In the genomic region with DNA sequence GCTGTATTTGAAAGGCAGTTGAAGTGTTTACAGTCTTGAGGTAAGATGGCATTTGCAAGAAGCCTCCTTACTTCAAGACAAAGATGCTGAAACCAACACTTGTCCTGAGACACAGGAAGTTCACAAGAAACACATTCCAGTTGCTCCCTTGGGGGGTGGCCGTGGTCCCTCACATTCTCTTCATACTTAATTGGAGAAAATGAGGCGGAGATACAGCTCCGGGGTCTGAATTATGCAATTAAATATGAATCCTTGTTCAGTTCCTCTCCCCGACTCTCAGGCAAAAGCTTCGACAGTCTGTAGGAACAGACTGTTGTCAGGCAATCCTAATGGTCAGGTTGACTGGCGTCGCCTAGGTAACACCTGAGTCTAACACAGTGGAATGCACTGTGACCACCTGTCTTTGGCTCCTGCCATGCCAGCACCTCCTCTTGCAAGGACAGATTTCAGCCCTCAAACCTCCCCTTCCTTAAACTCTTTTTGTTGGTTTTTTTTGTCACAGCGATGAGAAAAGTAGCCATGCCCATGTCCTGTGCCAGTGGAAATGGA, we compare ENCODE assay signal across 10 mouse cellular contexts.
A peak's percentile ranks its signal among the peaks of the same experiment; 100 is the strongest.
DNase-seq lines count a peak whose midpoint lies in the region; ATAC-seq lines count a peak whose summit lies in the region.
"Had no signal": no experiment of that assay in that cellular context is flagged by ENCODE, and none has a peak within 500 bp of the region (broad histone marks: within the 10 kb centered on the region; RNA-seq: fewer than 3 reads in every experiment).

No protein-coding gene starts in this region.

- peak overlapping the region; percentile 87; the same call in 1 of the 2 replicates for H3K27ac ChIP-seq in kidney, embryonic 15.5 days
- H3K27ac ChIP-seq in kidney, embryonic 14.5 days (ENCODE audit: low read depth, low read length): no peak overlapping the region
- peak overlapping the region; percentile 83 for H3K27ac ChIP-seq in embryonic facial prominence, embryonic 12.5 days
- H3K27ac ChIP-seq in limb, embryonic 12.5 days: peak overlapping the region; percentile 91
- H3K27ac ChIP-seq: liver, embryonic 14.5 days had no signal

- H3K9me3 ChIP-seq in kidney, embryonic 15.5 days (replicated peaks): no peaks in the 10 kb centered on the region
- no peaks in the 10 kb centered on the region for H3K9me3 ChIP-seq in kidney, embryonic 14.5 days (ENCODE audit: control insufficient read depth, low read length)
- H3K9me3 ChIP-seq in embryonic facial prominence, embryonic 12.5 days: no peaks in the 10 kb centered on the region
- no peaks in the 10 kb centered on the region for H3K9me3 ChIP-seq in limb, embryonic 12.5 days

- no peaks in the 10 kb centered on the region for H3K36me3 ChIP-seq in kidney, embryonic 15.5 days
- no peaks in the 10 kb centered on the region for H3K36me3 ChIP-seq in kidney, embryonic 14.5 days (ENCODE audit: control insufficient read depth, insufficient read depth, low read length)
- H3K36me3 ChIP-seq in embryonic facial prominence, embryonic 12.5 days: no peaks in the 10 kb centered on the region
- H3K36me3 ChIP-seq in limb, embryonic 12.5 days: no peaks in the 10 kb centered on the region

- peak; percentile 50 to 51 for DNase-seq in cerebellum, postnatal 10 days
- no peak for DNase-seq in cerebellum, postnatal 4 days (ENCODE audit: low spot score in 2 of 2)
- no peak for DNase-seq in thymus, postnatal 4 days
- no peak for DNase-seq in adrenal gland, postnatal 25 days

- no peak overlapping the region for H3K4me3 ChIP-seq in kidney, embryonic 15.5 days (replicated peaks)
- no peak overlapping the region for H3K4me3 ChIP-seq in kidney, embryonic 14.5 days (ENCODE audit: low read length)
- H3K4me3 ChIP-seq in embryonic facial prominence, embryonic 12.5 days: no peak overlapping the region
- no peak overlapping the region for H3K4me3 ChIP-seq in limb, embryonic 12.5 days (replicated peaks)
- H3K4me3 ChIP-seq: myocyte had no signal

- ATAC-seq in kidney, embryonic 15.5 days (replicated peaks; ENCODE audit: low FRiP score): no peak
- ATAC-seq in kidney, embryonic 14.5 days (ENCODE audit: low FRiP score, low TSS enrichment): no peak
- no peak for ATAC-seq in embryonic facial prominence, embryonic 12.5 days (ENCODE audit: insufficient number of reproducible peaks, insufficient read depth, low FRiP score, low TSS enrichment)
- ATAC-seq in limb, embryonic 12.5 days (ENCODE audit: insufficient number of reproducible peaks, insufficient read depth, low FRiP score, low TSS enrichment, low read depth): no peak

- H3K27me3 ChIP-seq in kidney, embryonic 15.5 days: no peaks in the 10 kb centered on the region
- H3K27me3 ChIP-seq in kidney, embryonic 14.5 days (ENCODE audit: control insufficient read depth, insufficient read depth, low read length): no peaks in the 10 kb centered on the region
- H3K27me3 ChIP-seq in embryonic facial prominence, embryonic 12.5 days: no peaks in the 10 kb centered on the region
- no peaks in the 10 kb centered on the region for H3K27me3 ChIP-seq in limb, embryonic 12.5 days

- no peak overlapping the region for H3K4me2 ChIP-seq in kidney, embryonic 15.5 days
- H3K4me2 ChIP-seq in kidney, embryonic 14.5 days (replicated peaks; ENCODE audit: low read depth, low read length): no peak overlapping the region
- H3K4me2 ChIP-seq in embryonic facial prominence, embryonic 12.5 days (replicated peaks): no peak overlapping the region
- no peak overlapping the region for H3K4me2 ChIP-seq in limb, embryonic 12.5 days

- peaks cover 57% of the 10 kb centered on the region for H3K4me1 ChIP-seq in kidney, embryonic 15.5 days
- H3K4me1 ChIP-seq in kidney, embryonic 14.5 days (ENCODE audit: control insufficient read depth, insufficient read depth, low read length): peaks cover 7% of the 10 kb centered on the region; the same call in 1 of the 2 replicates
- H3K4me1 ChIP-seq in embryonic facial prominence, embryonic 12.5 days: peaks cover 40% of the 10 kb centered on the region
- peaks cover 59% of the 10 kb centered on the region for H3K4me1 ChIP-seq in limb, embryonic 12.5 days (replicated peaks)

- WGBS in kidney, embryonic 15.5 days: 86% methylated on average over 8 of the region's 8 CpGs
- WGBS in kidney, embryonic 14.5 days: 84% methylated on average over 8 of the region's 8 CpGs
- WGBS in embryonic facial prominence, embryonic 12.5 days: 66% methylated on average over 8 of the region's 8 CpGs
- 80% methylated on average over 8 of the region's 8 CpGs for WGBS in limb, embryonic 12.5 days

- no peak overlapping the region for H3K9ac ChIP-seq in kidney, embryonic 15.5 days
- H3K9ac ChIP-seq in kidney, embryonic 14.5 days (ENCODE audit: low read depth, low read length): no peak overlapping the region
- H3K9ac ChIP-seq in embryonic facial prominence, embryonic 12.5 days: no peak overlapping the region
- no peak overlapping the region for H3K9ac ChIP-seq in limb, embryonic 12.5 days (replicated peaks)
- H3K9ac ChIP-seq: liver, embryonic 14.5 days had no signal

Comparison
In these comparisons a context has a peak if more than half of its experiments do, and no peak if none do; other contexts are left out.
1. DNase-seq: peak in cerebellum, postnatal 10 days (2 of 2); none in cerebellum, postnatal 4 days (0 of 2), thymus, postnatal 4 days (single experiment) and adrenal gland, postnatal 25 days (single experiment).